Mouse (Mus musculus): Measurements from ENCODE around the gene Slc16a11. TPM values are rescaled to one million over a fixed set of nuclear protein-coding genes. Genes with fewer than 3 reads are reported as not detected.

Slc16a11 gene
- polyA plus RNA-seq, 1 experiment: 4.5 TPM

DNA sequence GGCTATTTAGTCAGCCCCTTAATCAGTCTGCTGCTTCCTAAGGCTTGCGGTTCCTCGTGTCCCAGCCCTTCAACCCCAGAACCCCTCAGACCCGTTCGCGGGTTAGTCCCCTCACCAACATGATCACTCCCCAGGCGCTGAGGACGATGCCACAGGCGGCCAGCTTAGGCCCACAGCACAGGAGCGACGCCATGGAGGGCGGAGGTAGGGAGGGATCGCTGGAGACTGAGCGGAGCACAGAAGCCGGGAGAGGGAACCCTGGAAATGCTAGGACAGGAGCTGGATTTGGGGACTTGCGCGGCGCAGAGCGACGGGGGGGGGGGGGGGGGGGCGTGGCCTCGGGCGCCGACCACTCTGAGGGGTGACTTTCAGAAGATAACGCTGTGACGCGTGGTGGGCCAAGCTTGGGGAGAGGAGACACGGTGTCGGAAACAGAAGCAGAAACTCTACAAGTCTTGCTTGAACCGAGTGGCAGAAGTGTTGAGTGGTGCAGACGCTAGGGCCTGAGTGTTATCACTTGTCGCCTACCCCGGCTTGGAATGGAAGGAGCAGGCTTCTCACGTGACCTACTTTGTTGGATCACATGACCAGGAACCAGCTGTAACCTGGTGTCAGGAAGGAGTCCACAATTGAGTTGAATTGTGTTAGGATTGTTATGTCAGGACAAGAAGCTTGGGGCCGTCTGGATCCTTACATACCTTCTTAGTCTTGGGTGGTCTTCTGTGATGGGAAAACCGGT, 27.2 kb downstream of the Slc16a11 start, which contains the start of the genes Gm21988 and Rnasek:
TSS of gene Gm21988 (minus strand) at position 290 of the 739 bp plus-strand sequence.
TSS of gene Rnasek (minus strand) at position 302 of the 739 bp plus-strand sequence.
- no peak for DNase-seq (ENCODE audit: low read depth, low spot score)
- WGBS: under 1% methylated on average over 32 of the region's 35 CpGs

DNA sequence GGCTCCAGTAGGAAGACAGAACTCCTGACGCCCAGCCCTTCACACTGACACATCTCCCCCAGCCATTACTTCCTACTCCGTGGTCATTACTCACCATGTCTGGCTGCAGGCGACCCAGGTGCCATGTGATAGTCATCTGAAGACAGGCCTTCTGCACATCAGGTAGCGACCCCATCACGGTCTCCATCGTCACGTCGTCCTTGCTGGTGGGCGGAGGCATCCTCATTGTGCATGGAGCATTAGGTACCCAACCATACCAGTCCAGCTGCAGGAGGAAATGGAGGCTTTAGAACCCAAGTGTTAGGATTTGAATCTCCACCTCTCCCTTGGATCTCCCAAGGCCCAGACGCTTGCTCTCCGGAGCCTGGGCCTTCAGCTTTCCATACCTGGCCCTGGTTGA, 30.0 kb downstream of the Slc16a11 start:
- no peak for DNase-seq (ENCODE audit: low read depth, low spot score)
- WGBS: 71% methylated on average over 11 of the region's 11 CpGs

DNA sequence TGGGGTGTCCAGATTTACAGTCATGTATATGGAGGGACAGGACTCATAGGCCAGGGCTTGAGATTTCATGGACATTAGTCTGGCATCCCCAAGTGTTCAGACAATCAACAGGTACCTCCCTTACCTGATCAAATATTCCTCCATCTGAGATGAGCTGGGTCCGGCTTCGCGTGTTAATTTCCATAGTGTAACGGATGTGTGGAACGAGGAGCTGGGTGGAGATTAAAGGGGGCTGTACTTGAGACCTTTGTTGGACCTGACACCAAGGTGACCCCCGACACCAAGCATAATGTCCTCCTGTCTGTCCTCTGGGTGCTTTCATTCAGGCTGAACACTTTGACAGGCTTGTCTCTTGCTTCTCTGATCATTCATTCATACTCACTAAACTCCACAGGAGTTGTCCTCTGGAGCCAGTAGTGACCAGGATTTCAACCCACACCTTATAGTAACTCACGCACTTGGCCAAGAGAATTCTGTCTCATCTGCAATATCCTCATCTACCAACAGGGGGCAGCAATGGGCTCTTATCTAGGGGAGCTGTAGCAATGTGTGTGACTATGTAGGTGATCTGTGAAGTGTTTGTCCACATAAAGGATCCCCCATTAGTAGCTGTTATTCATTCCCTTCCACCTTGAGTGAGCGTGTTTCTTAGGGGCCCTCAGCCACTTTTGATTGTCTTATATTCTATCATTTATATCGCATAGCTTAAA, 34.7 kb downstream of the Slc16a11 start:
- no peak for DNase-seq (ENCODE audit: low read depth, low spot score)
- 45% methylated on average over 9 of the region's 9 CpGs for WGBS

DNA sequence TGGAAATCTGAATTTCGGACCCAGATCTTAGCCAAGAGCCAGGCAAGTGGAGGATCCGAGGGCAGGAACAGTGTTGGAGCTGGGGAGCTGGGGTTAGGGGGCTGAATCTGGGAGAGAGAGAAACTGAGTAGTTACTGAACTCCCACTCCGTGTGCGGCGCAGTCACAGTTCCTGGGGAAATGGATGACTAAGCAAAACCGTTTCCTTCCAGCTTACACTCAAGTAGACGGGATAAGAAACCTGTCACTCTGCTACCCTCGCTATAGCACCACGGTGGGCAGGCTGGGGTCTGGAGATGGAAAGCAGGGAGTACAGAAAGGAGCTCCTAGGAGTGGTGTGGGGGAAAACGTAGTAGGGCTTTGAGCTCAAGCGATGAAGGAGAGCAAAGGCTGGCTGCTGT, 37.6 kb downstream of the Slc16a11 start:
- 69% methylated on average over 11 of the region's 11 CpGs for WGBS
- no peak for DNase-seq (ENCODE audit: low read depth, low spot score)

- 82% methylated on average over 8 of the region's 8 CpGs for WGBS
- DNase-seq (ENCODE audit: low read depth, low spot score): no peak
Observed at GRCm38 (mm10) chr11:70251853-70252252, 39.3 kb downstream of the Slc16a11 start.

GRCm38 (mm10) chr11:70254337-70254736, 41.8 kb downstream of the Slc16a11 start:
- 5% methylated on average over 18 of the region's 18 CpGs for WGBS
- no peak for DNase-seq (ENCODE audit: low read depth, low spot score)

DNA sequence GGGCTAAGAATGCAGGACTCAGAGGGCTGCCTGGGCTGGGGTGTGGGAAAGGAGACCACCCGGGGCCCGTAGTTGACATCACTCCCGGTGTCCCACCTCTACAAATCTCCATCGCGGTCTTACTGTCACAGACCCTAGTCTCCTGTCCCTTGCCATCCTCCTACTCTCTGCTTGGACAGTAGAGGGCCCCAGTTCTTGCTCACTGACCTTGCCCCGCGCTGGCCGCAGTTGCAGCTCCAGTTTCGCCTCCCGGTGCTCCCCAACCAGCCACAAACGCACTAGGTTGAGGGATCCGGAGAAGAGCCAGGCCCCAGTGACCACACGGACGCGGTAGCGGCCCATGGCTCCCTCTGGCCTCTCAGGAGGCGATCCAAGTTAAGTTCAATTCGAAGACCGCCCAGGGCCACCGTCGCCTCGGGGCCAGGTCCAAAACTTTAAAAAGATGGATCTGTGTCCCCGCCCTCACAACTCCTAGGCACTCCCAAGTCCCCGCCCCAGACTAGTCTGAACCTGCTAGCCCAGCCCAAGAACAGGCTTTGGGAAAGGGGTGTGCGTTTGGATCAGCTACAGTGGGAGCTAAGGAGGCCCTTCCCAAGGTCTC, 42.5 kb downstream of the Slc16a11 start, which contains the start of gene Alox12:
TSS of gene Alox12 (minus strand) at position 423 of the 601 bp plus-strand sequence.
- 4% methylated on average over 25 of the region's 25 CpGs for WGBS
- DNase-seq (ENCODE audit: low read depth, low spot score): no peak

DNA sequence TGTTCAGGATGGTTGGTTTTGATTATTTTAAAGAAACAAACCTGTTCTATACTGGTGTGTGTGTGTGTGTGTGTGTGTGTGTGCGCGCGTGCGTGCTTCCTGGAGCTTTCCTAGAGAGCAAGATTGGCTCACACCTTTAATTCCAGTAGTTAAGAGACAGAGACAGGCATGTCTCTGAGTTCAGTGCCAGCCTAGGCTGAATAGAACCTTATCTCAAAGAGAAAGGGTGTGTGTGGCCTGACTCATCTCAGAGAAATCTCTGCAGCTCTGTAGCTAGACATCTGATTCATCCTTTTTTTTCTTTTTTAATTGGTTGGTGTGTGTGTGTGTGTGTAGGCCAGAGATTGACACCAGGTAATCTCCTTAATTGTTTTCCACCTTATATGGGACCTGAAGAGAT, 46.5 kb downstream of the Slc16a11 start:
- WGBS: 70% methylated on average over 4 of the region's 4 CpGs
- no peak for DNase-seq (ENCODE audit: low read depth, low spot score)

- DNase-seq (ENCODE audit: low read depth, low spot score): no peak
- 38% methylated on average over 3 of the region's 3 CpGs for WGBS
Observed at GRCm38 (mm10) chr11:70265252-70265651, 52.7 kb downstream of the Slc16a11 start.

DNA sequence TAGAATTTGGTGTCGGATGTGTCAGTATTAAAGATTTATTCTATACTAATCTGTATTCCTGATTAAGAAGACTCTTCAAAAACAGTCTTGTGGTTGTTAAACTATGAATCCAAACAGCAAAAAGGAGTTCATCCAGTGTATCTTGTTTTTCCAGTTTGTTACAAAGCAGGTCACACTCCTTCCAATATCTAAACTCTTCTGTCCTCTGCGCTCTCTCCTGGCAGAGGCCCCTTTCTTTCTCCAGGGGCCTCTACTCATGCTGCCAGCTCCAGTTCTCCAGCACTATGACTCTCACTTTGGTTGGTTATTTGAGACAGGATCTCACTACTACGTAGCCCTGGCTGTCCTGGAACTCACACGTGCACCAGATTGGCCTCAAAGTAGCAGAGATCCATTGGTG, 53.3 kb downstream of the Slc16a11 start:
- WGBS: 66% methylated on average over 4 of the region's 4 CpGs
- no peak for DNase-seq (ENCODE audit: low read depth, low spot score)

Other genes starting within 250 kb of the Slc16a11 start
- gene Cldn7, start 248.0 kb upstream of the Slc16a11 start, polyA plus RNA-seq (2012; rRNA removed): 1,377 and 1,643 TPM in 2 replicates
- gene Ctdnep1, start 231.6 kb upstream of the Slc16a11 start, polyA plus RNA-seq (2012; rRNA removed): 134 and 154 TPM in 2 replicates
- gene Elp5, start 230.2 kb upstream of the Slc16a11 start, polyA plus RNA-seq (2012; rRNA removed): 70.5 and 78.1 TPM in 2 replicates
- gene Gabarap, start 221.6 kb upstream of the Slc16a11 start, polyA plus RNA-seq (2012; rRNA removed): 527 and 719 TPM in 2 replicates
- gene Phf23, start 217.0 kb upstream of the Slc16a11 start, polyA plus RNA-seq (2012; rRNA removed): 16.3 and 17.3 TPM in 2 replicates
- 5.5 and 5.8 TPM in 2 replicates for gene Dvl2, start 212.2 kb upstream of the Slc16a11 start, polyA plus RNA-seq (2012; rRNA removed)
- 92.8 and 125 TPM in 2 replicates for gene Acadvl, start 197.3 kb upstream of the Slc16a11 start, polyA plus RNA-seq (2012; rRNA removed)
- gene Dlg4, start 195.8 kb upstream of the Slc16a11 start, polyA plus RNA-seq (2012; rRNA removed): 5.1 and 5.9 TPM in 2 replicates
- gene Asgr1, start 158.7 kb upstream of the Slc16a11 start, polyA plus RNA-seq (2012; rRNA removed): not detected in 2 replicates
- 0.25 and 0.32 TPM in 2 replicates for gene Asgr2, start 120.1 kb upstream of the Slc16a11 start, polyA plus RNA-seq (2012; rRNA removed)
- gene Mgl2, start 82.4 kb upstream of the Slc16a11 start, polyA plus RNA-seq (2012; rRNA removed): 3.5 and 5.2 TPM in 2 replicates
- gene Clec10a, start 56.6 kb upstream of the Slc16a11 start, polyA plus RNA-seq (2012; rRNA removed): 1.4 and 2.9 TPM in 2 replicates
- gene Slc16a13, start 8.3 kb downstream of the Slc16a11 start, polyA plus RNA-seq (2012; rRNA removed): 3.8 and 5.3 TPM in 2 replicates
- gene Bcl6b, start 17.0 kb downstream of the Slc16a11 start, polyA plus RNA-seq (2012; rRNA removed): 1.2 and 1.5 TPM in 2 replicates
- 53.9 and 65.7 TPM in 2 replicates for gene 0610010K14Rik, start 25.2 kb downstream of the Slc16a11 start, polyA plus RNA-seq (2012; rRNA removed)
- gene Gm21988, start 27.1 kb downstream of the Slc16a11 start, polyA plus RNA-seq (2012; rRNA removed): 6.0 and 6.1 TPM in 2 replicates
- 163 and 175 TPM in 2 replicates for gene Rnasek, start 27.1 kb downstream of the Slc16a11 start, polyA plus RNA-seq (2012; rRNA removed)
- 1.1 and 1.4 TPM in 2 replicates for gene Alox12, start 42.6 kb downstream of the Slc16a11 start, polyA plus RNA-seq (2012; rRNA removed)
- gene Alox12e, start 109.9 kb downstream of the Slc16a11 start, polyA plus RNA-seq (2012; rRNA removed): 0.33 and 0.48 TPM in 2 replicates
- gene Alox15, start 139.3 kb downstream of the Slc16a11 start, polyA plus RNA-seq (2012; rRNA removed): 1.3 and 4.1 TPM in 2 replicates
- 11.9 and 12.4 TPM in 2 replicates for gene Pelp1, start 197.3 kb downstream of the Slc16a11 start, polyA plus RNA-seq (2012; rRNA removed)
- 31.7 and 36.2 TPM in 2 replicates for gene Arrb2, start 219.9 kb downstream of the Slc16a11 start, polyA plus RNA-seq (2012; rRNA removed)
- 28.0 and 31.7 TPM in 2 replicates for gene Med11, start 239.2 kb downstream of the Slc16a11 start, polyA plus RNA-seq (2012; rRNA removed)
- gene Zmynd15, start 246.7 kb downstream of the Slc16a11 start, polyA plus RNA-seq (2012; rRNA removed): 4.6 and 5.0 TPM in 2 replicates
- gene Cxcl16, start 247.2 kb downstream of the Slc16a11 start, polyA plus RNA-seq (2012; rRNA removed): 31.8 and 40.5 TPM in 2 replicates